Comparison of ENCODE assay signal across 18 mouse cellular contexts in the genomic region with DNA sequence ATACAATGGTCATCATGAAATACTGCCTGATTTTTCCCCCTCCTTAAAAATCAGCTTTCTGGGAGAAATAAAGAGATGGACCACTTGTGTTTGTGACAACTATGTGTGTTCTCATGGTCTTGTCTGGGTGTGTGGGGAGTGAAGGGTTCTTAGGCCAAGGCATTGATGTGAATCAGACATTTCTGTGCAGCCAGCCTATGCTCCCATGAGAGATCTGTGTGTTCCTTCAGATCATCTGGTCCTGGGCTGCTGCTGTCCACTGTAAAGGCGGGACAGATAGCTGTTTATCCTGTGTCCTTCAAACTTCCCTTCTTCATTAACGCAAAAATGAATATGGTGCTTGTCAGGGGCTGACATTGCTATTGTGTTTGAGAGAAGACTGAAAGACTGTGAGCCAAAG.
A peak's percentile ranks its signal among the peaks of the same experiment; 100 is the strongest.
DNase-seq lines count a peak whose midpoint lies in the region; ATAC-seq and TF ChIP-seq lines count a peak whose summit lies in the region.
"Had no signal": no experiment of that assay in that cellular context is flagged by ENCODE, and none has a peak within 500 bp of the region (broad histone marks: within the 10 kb centered on the region; RNA-seq: fewer than 3 reads in every experiment).

No protein-coding gene starts in this region.

- H3K4me1 ChIP-seq in forebrain, embryonic 11.5 days (replicated peaks; ENCODE audit: control insufficient read depth, insufficient read depth, low read length): peaks cover 2% of the 10 kb centered on the region; the same call in 1 of the 2 replicates
- peaks cover 16% of the 10 kb centered on the region for H3K4me1 ChIP-seq in forebrain, embryonic 10.5 days
- peaks cover 39% of the 10 kb centered on the region for H3K4me1 ChIP-seq in hindbrain, embryonic 13.5 days (replicated peaks)
- peaks cover 27% of the 10 kb centered on the region for H3K4me1 ChIP-seq in midbrain, embryonic 13.5 days (replicated peaks)
- no peaks in the 10 kb centered on the region; the same call in 1 of the 2 replicates for H3K4me1 ChIP-seq in heart, adult 2 months (ENCODE audit: control insufficient read depth, insufficient read depth, low read length)

- no peak for TF ChIP-seq CTCF in heart, adult 2 months (IDR thresholded peaks at IDR 0.05)

- no peaks in the 10 kb centered on the region for H3K36me3 ChIP-seq in forebrain, embryonic 11.5 days (ENCODE audit: control insufficient read depth, insufficient read depth, low read length)
- no peaks in the 10 kb centered on the region for H3K36me3 ChIP-seq in forebrain, embryonic 10.5 days (replicated peaks)
- H3K36me3 ChIP-seq in hindbrain, embryonic 13.5 days: no peaks in the 10 kb centered on the region
- H3K36me3 ChIP-seq in midbrain, embryonic 13.5 days: no peaks in the 10 kb centered on the region
- H3K36me3 ChIP-seq in heart, adult 2 months (ENCODE audit: control insufficient read depth, insufficient read depth, low read length): no peaks in the 10 kb centered on the region

- H3K4me3 ChIP-seq in forebrain, embryonic 11.5 days (ENCODE audit: low read depth, low read length): no peak overlapping the region
- H3K4me3 ChIP-seq in forebrain, embryonic 10.5 days: no peak overlapping the region
- H3K4me3 ChIP-seq in hindbrain, embryonic 13.5 days: no peak overlapping the region
- no peak overlapping the region for H3K4me3 ChIP-seq in midbrain, embryonic 13.5 days (replicated peaks)
- no peak overlapping the region for H3K4me3 ChIP-seq in heart, adult 2 months

- H3K27ac ChIP-seq in forebrain, embryonic 11.5 days (ENCODE audit: low read depth, low read length): peak overlapping the region; percentile 50; the same call in 1 of the 2 replicates
- no peak overlapping the region for H3K27ac ChIP-seq in forebrain, embryonic 10.5 days
- peak overlapping the region; percentile 87 for H3K27ac ChIP-seq in hindbrain, embryonic 13.5 days
- H3K27ac ChIP-seq in midbrain, embryonic 13.5 days: peak overlapping the region; percentile 77
- no peak overlapping the region for H3K27ac ChIP-seq in heart, adult 2 months

- H3K79me2 ChIP-seq in heart, adult 2 months (replicated peaks; ENCODE audit: control insufficient read depth, insufficient read depth, low read length): no peaks in the 10 kb centered on the region

- no peak for TF ChIP-seq EP300 in heart, adult 2 months (IDR thresholded peaks at IDR 0.05; ENCODE audit: insufficient read depth, low read depth, low read length)

- no peaks in the 10 kb centered on the region for H3K27me3 ChIP-seq in forebrain, embryonic 11.5 days (ENCODE audit: control insufficient read depth, insufficient read depth, low read length)
- H3K27me3 ChIP-seq in forebrain, embryonic 10.5 days (ENCODE audit: poor library complexity, severe bottlenecking): no peaks in the 10 kb centered on the region
- no peaks in the 10 kb centered on the region for H3K27me3 ChIP-seq in hindbrain, embryonic 13.5 days
- no peaks in the 10 kb centered on the region for H3K27me3 ChIP-seq in midbrain, embryonic 13.5 days
- no peaks in the 10 kb centered on the region for H3K27me3 ChIP-seq in heart, adult 2 months (ENCODE audit: control insufficient read depth, insufficient read depth, low read length)

- H3K4me2 ChIP-seq in forebrain, embryonic 11.5 days (ENCODE audit: low read depth, low read length, severe bottlenecking): no peak overlapping the region
- H3K4me2 ChIP-seq in hindbrain, embryonic 13.5 days: peak overlapping the region; percentile 23; the same call in 1 of the 2 replicates
- peak overlapping the region; percentile 21; the same call in 1 of the 2 replicates for H3K4me2 ChIP-seq in midbrain, embryonic 13.5 days (replicated peaks)

- no peak overlapping the region for H3K9ac ChIP-seq in forebrain, embryonic 11.5 days (ENCODE audit: low read length)
- H3K9ac ChIP-seq in hindbrain, embryonic 13.5 days: peak overlapping the region; percentile 24; the same call in 1 of the 2 replicates
- no peak overlapping the region for H3K9ac ChIP-seq in midbrain, embryonic 13.5 days (replicated peaks)
- H3K9ac ChIP-seq in heart, adult 2 months (ENCODE audit: low read depth, low read length): no peak overlapping the region

- no peaks in the 10 kb centered on the region for H3K9me3 ChIP-seq in forebrain, embryonic 11.5 days (ENCODE audit: control insufficient read depth, low read length)
- no peaks in the 10 kb centered on the region for H3K9me3 ChIP-seq in forebrain, embryonic 10.5 days
- H3K9me3 ChIP-seq in hindbrain, embryonic 13.5 days: no peaks in the 10 kb centered on the region
- no peaks in the 10 kb centered on the region for H3K9me3 ChIP-seq in midbrain, embryonic 13.5 days
- H3K9me3 ChIP-seq: G1E had no signal

- 76% methylated on average over 2 of the region's 2 CpGs for WGBS in forebrain, embryonic 11.5 days
- 88% methylated on average over 2 of the region's 2 CpGs for WGBS in forebrain, embryonic 10.5 days
- WGBS in hindbrain, embryonic 13.5 days: 54% methylated on average over 2 of the region's 2 CpGs
- 76% methylated on average over 2 of the region's 2 CpGs for WGBS in midbrain, embryonic 13.5 days
- WGBS in heart, adult 2 months: 79% methylated on average over 2 of the region's 2 CpGs

- ATAC-seq in forebrain, embryonic 11.5 days (replicated peaks; ENCODE audit: low FRiP score): peak; percentile 27; the same call in 1 of the 2 replicates
- ATAC-seq in hindbrain, embryonic 13.5 days (ENCODE audit: low FRiP score): 0 out of 2 replicates have a peak, but pooled peaks have one; percentile 49
- peak; percentile 46 for ATAC-seq in midbrain, embryonic 13.5 days
- ATAC-seq: CD4-positive, CD25-positive, alpha-beta regulatory T cell, adult 4 months; inflammation-experienced regulatory T-cells, adult 6 months had no signal

- no peak for DNase-seq in forebrain, embryonic 11.5 days (ENCODE audit: low spot score)
- no peak for DNase-seq in forebrain, embryonic 10.5 days (ENCODE audit: extremely low spot score, low spot score)
- DNase-seq in skeletal muscle tissue, adult 2 months (ENCODE audit: low read depth, low spot score): peak; percentile 13
- no peak for DNase-seq in frontal cortex, postnatal 36 days (ENCODE audit: low spot score in 2 of 2)
- DNase-seq in heart, adult 2 months: no peak
- no peak for DNase-seq in thymus, postnatal 25 days
- DNase-seq: cerebellum, postnatal 10 days; gastrocnemius, postnatal 10 days; heart, postnatal 10 days; kidney, adult 9 months; kidney, postnatal 36 days; lung, adult 18-20 months; spleen, adult 18-20 months had no signal

- no peak for TF ChIP-seq POLR2A in heart, adult 2 months (IDR thresholded peaks at IDR 0.05; ENCODE audit: insufficient read depth, low read depth, low read length)

- intact Hi-C loops in heart, adult 2 months (cut with DNase I): no loop called here

Comparison
In these comparisons a context has a peak if more than half of its experiments do, and no peak if none do; other contexts are left out.
1. H3K27ac ChIP-seq: peak in forebrain, embryonic 11.5 days (single experiment), hindbrain, embryonic 13.5 days (single experiment) and midbrain, embryonic 13.5 days (single experiment); none in forebrain, embryonic 10.5 days (single experiment) and heart, adult 2 months (single experiment).
2. Peak in every context shown above with its lines, with median percentiles within 50 percentile points of each other: ATAC-seq.